Mouse (Mus musculus): ENCODE measurements around the gene Cdh18.

Cdh18 gene

DNA sequence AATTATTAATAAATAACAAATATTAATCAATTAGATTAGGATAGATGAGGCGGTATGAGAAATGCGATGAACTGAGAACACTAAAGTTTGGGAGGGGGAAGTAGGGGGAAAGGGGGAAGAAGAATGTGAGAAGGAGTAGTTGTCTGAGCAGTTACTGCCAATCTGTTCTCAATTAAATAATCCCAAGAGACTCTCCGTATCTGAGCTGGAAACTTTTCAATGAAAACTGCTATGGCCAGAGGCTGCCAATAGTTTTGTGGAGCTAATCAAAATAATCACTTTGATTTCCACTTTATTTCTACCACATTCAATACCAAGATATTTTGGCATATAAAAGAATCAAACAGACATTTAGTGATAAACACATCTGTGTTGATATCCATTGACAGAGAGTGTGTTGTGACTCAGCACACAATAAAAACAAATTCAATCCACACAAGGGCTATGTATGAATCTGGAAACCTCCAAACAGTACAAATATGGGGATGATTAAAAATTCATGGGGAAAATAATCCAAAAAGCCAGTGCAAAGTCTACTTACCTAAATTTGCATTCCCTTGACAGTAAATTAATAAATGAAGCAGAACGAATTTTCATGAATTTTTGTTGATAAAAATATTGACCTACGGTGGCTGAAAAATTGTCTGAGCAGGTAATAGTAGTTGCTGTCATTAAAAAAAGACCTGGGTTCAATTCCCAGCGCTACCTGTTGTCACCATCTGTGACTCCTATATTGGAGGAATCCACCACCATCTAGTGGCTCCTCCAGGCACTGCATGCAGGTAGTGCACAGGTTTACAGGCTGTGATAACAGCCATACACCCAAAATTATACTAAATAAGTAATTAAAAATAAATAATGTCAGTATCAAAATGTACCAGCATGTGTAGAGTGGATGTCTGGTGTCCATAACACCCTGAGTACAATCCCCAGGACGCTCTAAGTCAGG lies 922.0 kb downstream of the Cdh18 start:
- no peak for DNase-seq

DNA sequence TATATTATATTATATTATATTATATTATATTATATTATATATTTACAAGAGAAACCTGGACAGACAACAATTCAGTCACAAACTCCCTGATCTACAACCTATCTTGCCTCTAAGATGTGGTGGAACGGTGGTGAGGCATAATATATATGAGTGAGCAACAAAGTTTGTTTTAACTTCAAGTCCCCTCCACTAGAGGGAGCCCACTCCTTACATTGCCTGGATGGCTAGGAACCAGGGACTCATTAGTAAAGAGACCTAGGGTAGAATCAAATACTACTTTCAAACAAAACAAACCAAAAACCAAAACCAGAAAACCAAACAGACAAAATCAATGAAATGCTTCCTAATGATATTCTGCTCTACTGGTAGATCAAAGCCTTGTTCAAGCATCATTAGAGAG lies 937.5 kb downstream of the Cdh18 start:
- peak; percentile 38 for DNase-seq

DNA sequence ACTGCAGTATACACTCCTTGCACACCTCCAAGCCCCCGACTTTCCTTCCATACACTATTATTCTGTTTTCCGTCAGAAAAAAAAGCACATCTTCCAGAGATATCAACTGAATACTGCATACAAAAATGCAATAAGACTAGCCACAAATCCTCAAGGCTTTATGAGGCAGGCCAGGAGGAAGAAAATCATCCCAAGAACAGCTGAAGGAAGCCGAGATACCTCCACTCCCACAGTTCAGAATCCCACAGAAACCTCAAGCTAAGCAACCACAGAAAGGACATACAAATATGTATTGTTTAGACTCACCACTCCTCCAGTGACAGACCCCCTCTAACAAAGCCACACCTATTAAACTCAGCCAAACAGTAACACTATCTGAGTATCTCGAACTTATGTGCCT lies 957.7 kb downstream of the Cdh18 start:
- no peak for DNase-seq

DNA sequence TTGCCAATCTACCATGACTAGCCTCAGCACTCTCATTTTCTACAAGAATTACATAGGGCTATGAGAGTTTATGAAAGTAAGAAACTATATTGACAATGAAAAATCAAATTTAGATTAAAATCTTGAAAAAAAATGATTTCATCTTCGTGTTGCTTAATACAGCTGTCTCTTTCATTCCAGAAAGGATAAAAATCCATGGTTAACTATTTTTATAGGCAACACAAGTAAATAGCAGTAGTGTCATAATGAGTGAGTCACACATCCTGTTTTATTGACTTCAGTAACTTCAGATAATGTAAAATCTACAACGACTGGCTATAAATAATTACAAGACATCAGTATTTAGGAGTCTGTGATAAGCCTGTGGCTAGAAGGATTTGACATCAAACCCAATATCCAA lies 960.9 kb downstream of the Cdh18 start:
- no peak for DNase-seq

DNA sequence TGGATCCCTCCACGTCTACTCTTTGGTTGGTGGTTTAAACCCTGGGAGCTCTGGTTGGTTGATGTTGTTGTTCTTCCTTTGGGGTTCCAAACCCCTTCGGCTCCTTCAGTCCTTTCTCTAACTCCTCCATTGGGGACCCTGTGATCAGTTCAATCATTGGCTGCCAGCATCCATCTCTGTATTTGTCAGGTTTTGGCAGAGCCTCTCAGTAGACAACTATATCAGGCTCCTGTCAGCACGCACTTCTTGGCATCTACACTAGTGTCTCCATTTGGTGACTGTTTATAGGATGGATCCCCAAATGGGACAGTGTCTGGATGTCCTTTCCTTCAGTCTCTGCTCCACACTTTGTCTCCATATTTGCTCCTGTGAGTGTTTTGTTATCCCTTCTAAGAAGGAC lies 967.0 kb downstream of the Cdh18 start:
- no peak for DNase-seq

DNA sequence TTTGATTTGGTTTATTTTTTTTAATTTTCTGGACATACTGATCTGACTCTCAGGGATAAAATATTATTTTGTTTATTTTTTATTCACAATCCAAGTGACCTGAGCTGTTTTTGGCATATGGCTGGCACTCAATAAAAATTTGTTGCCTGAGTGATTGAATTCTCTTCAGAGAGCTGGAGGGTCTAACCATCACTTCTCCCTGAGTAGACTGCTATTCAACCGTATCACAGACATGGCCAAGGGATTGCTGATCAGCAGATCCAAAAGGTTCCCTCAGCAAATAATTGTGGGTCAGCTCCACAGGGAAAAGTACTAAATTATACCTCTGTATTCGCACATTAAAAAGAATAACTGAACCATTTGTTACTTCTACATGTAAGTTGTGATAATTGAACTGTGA lies 969.3 kb downstream of the Cdh18 start:
- no peak for DNase-seq
